Mouse (Mus musculus) neural tube, embryonic 13.5 days (tissue): Measurements from ENCODE around the gene Zcchc14. TPM values are rescaled to one million over a fixed set of nuclear protein-coding genes. Genes with fewer than 3 reads are reported as not detected.

Experiments
- ATAC-seq: fragments of 200-750 bp; cut with Nextera tagmentation; 2 replicates; pipeline ENCODE4 v1.8.0; 2017; ENCODE audit warnings: low read depth, mild to moderate bottlenecking, moderate TSS enrichment, moderate library complexity
- H3K27ac ChIP-seq: fragments of 300-500 bp; sonication (generic); replicated peaks from 2 replicates; pipeline ENCODE4 v1.5.1; 2015; ENCODE audit warnings: moderate library complexity, mild to moderate bottlenecking, inconsistent platforms
- H3K27me3 ChIP-seq: fragments of 300-500 bp; sonication (generic); 2 replicates; pipeline ENCODE4 v1.6.1; 2015; ENCODE audit warnings: mild to moderate bottlenecking, inconsistent platforms
- H3K36me3 ChIP-seq: fragments of 300-500 bp; sonication (generic); 2 replicates; pipeline ENCODE4 v1.6.1; 2015; ENCODE audit warnings: mild to moderate bottlenecking, inconsistent platforms
- H3K4me1 ChIP-seq: fragments of 300-500 bp; sonication (generic); replicated peaks from 2 replicates; pipeline ENCODE4 v1.6.1; 2015; ENCODE audit warnings: inconsistent platforms
- H3K4me2 ChIP-seq: fragments of 300-500 bp; sonication (generic); 2 replicates; pipeline ENCODE4 v1.6.1; 2015; ENCODE audit warnings: inconsistent platforms, mild to moderate bottlenecking, moderate library complexity
- H3K4me3 ChIP-seq: fragments of 300-500 bp; sonication (generic); 2 replicates; pipeline ENCODE4 v1.5.1; 2015; ENCODE audit warnings: mild to moderate bottlenecking, inconsistent platforms
- H3K9ac ChIP-seq: fragments of 300-500 bp; sonication (generic); 2 replicates; pipeline ENCODE4 v1.6.1; 2015; ENCODE audit warnings: moderate library complexity, mild to moderate bottlenecking, inconsistent platforms
- H3K9me3 ChIP-seq: fragments of 300-500 bp; sonication (generic); 2 replicates; pipeline ENCODE4 v1.6.1; 2016; ENCODE audit warnings: inconsistent platforms
- WGBS: fragments of 180-500 bp; shearing (Covaris S2); methylation state at CpG from one replicate; pipeline ENCODE4 v1.1.7; 2015; 5-methylcytosine and 5-hydroxymethylcytosine counted together
- polyA plus RNA-seq: library from polyadenylated mRNA; unstranded; fragments of >200 nt; fragmentation: Nextera tagmentation; extraction: Ambion mirVana; gene quantifications from 2 replicates; pipeline ENCODE4 v1.2.1, GENCODE M21; 2015

Zcchc14 gene
- polyA plus RNA-seq, 1 experiment from 2014 or later: 22.2 TPM

DNA sequence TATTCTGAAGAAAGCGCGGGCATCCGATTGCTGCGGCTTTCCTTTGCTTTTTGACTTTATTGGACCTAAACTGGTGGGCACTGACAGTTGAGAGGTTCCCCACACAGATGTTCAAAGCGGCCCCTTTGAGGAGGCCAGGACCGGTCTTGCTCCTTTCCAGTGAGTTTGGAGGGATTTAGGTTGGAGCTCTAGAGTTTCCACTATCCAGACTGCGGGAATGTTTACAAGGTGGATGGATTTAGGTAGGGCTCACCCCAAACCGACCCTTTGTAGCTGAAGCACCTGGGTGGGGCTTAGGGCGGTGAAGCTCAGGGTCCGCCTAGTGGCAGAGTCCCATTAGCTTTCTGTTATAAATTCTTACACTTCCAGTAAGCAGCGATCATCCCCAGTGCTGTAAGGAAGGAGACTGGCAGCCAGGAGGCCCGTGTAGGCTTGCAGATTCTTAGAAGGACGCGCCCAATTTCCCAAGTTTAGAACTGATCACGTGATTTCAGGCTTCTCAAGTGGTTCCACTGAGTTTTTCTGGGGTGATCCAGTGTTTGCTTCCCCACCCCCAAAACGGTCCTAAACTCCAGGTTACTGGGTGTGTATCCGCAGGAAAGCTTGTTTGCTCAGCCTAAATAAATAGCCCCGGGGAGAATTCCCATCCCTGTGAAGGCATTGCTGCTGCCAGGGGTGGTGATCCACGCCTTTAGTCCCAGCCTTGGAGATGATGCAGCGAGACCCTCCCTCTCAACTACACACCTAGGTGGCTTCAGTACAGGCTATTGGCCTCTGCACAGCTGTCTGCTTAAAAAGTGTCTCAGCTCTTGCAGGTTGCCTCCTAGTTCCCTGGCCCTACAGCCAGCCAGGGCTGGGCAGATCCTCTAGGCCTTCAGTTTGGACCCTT, 61.3 kb downstream of the Zcchc14 start:
- 15% methylated on average over 20 of the region's 20 CpGs for WGBS

DNA sequence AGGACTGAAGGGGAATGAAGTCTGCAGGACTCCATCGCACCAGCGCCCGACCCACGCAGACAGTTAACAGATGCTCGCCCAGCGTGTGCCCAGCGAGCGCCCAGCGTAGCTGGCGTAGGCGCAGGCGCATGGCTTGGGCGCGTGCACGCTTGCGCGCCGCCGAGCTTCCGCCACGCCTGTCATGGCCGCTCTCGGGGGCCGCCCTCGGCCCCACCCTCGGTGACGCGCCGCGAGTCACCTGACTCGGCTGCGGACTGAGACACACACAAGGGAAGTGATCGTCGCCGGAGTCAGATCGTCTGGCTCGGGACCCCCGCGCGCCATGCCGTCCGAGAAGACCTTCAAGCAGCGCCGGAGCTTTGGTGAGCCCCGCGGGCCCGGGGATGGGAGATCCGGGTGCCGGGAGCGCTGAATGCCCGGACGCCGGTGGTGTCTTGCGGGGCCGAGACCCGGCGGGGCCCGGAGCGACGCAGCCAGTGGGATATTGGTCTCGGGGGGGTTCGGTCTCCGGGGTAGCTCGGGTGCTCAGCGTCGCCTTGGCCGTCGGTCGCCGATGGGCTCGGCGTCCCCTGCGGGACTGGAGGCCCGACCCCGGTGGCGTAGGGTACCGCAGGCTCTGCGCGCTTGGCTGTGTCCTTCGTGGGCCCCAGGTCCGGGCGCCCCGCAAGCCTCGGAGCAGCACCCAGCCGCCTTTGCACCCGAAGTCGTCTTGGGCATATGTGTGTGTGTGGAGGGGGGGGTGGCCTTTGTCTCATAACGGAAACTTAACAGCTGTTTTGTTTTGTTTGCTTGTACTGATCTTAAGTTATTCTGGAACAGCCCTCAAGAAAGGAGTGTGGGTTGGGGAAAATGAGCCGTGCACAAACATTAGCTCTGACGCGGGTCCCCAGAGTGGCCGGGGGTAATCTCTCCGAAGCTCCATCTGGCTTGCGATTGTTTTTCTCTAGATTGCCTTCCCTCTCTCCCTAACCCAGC, 62.2 kb downstream of the Zcchc14 start, which contains the start of gene Map1lc3b:
Gene Map1lc3b (plus strand): TSS at position 159 of the 975 bp plus-strand sequence.
- H3K27ac ChIP-seq: peak within 1 kb of the TSS; percentile 88
- peaks cover 23% of the 10 kb centered on the region for H3K36me3 ChIP-seq
- H3K4me2 ChIP-seq: peak within 1 kb of the TSS; percentile 95
- peak; percentile 84 for ATAC-seq
- H3K4me1 ChIP-seq: peaks cover 40% of the 10 kb centered on the region
- WGBS: under 1% methylated on average over 94 of the region's 94 CpGs
- no peaks in the 10 kb centered on the region for H3K9me3 ChIP-seq
- peak within 1 kb of the TSS; percentile 96 for H3K9ac ChIP-seq
- H3K27me3 ChIP-seq: no peaks in the 10 kb centered on the region
- peak within 1 kb of the TSS; percentile 97 for H3K4me3 ChIP-seq

More for the DNA sequence above, 61.3 kb downstream of the Zcchc14 start:
- Histone ChIP-seq H3K9ac (peak overlapping the region; percentile 96), H3K36me3 (peaks cover 32% of the 10 kb centered on the region), H3K4me2 (peak overlapping the region; percentile 95), H3K4me3 (peak overlapping the region; percentile 97), H3K27ac (peak overlapping the region; percentile 88), H3K9me3 (no peaks in the 10 kb centered on the region), H3K4me1 (peaks cover 34% of the 10 kb centered on the region), H3K27me3 (no peaks in the 10 kb centered on the region)
- peak; percentile 20; the same call in 1 of the 2 replicates for ATAC-seq

DNA sequence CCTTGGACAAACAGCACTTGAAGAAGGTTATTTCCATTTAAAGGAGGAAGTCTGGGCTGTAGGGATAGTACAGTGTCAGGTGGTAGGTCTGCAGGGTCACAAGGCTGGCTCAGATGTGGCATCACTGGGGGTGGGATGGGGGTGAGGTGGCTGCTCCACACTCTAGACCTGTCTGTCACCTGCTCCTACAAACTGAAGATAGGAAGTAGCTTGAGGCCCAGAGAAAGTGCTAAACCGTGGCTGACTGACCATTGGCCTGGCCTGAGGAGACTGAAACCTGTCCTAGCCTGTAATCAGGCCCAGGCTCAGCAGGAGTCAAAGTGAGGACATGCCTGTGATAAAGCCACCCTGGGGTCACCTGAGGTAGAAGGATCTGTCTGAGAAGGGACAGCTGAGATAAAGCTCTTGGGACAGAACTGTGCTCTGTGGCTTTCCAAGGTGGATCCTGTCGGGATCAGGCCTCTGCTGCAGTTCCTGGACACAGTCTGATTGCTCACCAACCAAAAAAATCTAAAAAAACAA, 63.4 kb downstream of the Zcchc14 start:
- H3K4me2 ChIP-seq: peak overlapping the region; percentile 95
- no peaks in the 10 kb centered on the region for H3K27me3 ChIP-seq
- H3K9ac ChIP-seq: 0 out of 2 replicates have a peak overlapping the region, but pooled peaks have one; percentile 96
- no peak for ATAC-seq
- H3K27ac ChIP-seq: peak overlapping the region; percentile 88; the same call in 1 of the 2 replicates
- peak overlapping the region; percentile 97; the same call in 1 of the 2 replicates for H3K4me3 ChIP-seq
- 46% methylated on average over 2 of the region's 2 CpGs for WGBS
- peaks cover 45% of the 10 kb centered on the region for H3K4me1 ChIP-seq
- H3K9me3 ChIP-seq: no peaks in the 10 kb centered on the region
- H3K36me3 ChIP-seq: peaks cover 12% of the 10 kb centered on the region

DNA sequence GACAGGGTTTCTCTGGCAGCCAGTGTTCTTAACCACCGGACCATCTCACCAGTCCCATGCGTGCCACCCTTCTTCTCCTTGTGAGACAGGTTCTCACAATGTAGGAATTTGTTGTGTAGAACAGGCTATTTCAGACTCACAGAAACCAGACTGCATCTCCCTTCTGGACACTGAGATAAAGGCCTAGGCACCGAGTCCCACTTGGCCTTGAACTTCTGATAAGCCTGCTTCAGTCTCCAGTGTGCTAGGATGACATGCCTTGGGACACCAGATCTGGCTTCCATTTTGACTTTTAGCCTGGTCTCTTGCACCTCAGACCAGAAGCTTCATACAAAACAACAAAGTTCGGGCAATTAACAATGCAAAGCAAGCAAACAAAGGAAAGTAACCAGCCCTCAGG, 64.0 kb downstream of the Zcchc14 start:
- Histone ChIP-seq H3K4me1 (peaks cover 45% of the 10 kb centered on the region), H3K27ac (no peak overlapping the region), H3K9me3 (no peaks in the 10 kb centered on the region), H3K4me3 (no peak overlapping the region), H3K27me3 (peaks cover 2% of the 10 kb centered on the region), H3K36me3 (peaks cover 6% of the 10 kb centered on the region), H3K4me2 (no peak overlapping the region), H3K9ac (no peak overlapping the region)
- WGBS: 88% methylated on average over 4 of the region's 4 CpGs
- ATAC-seq: no peak

DNA sequence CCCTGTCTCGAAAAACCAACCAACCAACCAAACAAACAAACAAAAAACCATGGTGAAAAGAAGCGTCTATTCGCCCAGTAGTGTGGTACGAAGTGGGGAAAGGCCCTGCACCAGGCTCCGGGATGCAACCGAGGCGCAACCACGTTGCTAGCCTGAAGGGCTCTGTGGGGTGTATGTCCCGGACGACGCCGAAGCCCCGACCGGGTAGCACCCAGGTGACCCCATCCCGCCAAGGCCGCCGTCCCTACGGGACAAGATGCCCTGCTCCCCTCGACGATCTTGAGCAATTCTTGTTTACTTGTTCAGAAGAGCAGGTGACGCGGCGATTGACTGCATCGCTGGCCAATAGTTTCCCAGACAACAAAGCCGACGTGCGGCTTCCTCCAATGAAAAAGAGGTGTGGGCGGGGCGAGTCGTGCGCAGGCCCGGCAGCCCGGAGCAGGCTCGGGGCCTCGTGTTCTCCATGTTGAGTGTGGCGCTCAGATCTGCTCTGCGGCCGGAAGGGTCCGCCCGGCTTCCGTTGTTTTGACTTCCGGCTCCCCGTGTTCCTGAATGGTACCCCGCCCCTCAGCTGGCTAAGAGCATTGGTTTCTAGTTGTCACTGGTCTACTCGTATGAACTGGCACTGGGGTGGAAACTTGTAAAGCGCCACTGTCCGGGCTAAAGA, 67.4 kb downstream of the Zcchc14 start:
- ATAC-seq: peak; percentile 95
- Histone ChIP-seq H3K27ac (peak overlapping the region; percentile 34; the same call in 1 of the 2 replicates), H3K9ac (peak overlapping the region; percentile 75), H3K27me3 (peaks cover 4% of the 10 kb centered on the region), H3K4me2 (peak overlapping the region; percentile 62), H3K36me3 (no peaks in the 10 kb centered on the region), H3K4me1 (peaks cover 17% of the 10 kb centered on the region), H3K9me3 (no peaks in the 10 kb centered on the region), H3K4me3 (peak overlapping the region; percentile 60)
- 1% methylated on average over 47 of the region's 47 CpGs for WGBS

DNA sequence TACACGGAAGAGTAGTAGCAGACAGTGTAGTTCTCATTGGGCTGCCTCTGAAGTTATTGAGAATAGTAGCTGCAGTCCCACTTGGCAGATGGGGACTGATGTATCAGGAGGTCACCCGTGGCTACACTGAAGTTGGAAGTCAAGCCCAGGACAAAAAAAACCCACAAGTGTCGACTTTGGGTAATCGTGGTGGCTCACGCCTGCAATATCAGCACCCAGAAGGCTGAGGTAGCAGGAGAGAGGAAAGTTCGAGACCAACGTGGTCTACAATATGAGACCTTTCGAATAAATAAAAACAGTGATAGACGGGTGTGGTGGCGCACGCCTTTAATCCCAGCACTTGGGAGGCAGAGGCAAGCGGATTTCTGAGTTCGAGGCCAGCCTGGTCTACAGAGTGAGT, 68.0 kb downstream of the Zcchc14 start:
- Histone ChIP-seq H3K9ac (peak overlapping the region; percentile 75), H3K27me3 (peaks cover 4% of the 10 kb centered on the region), H3K4me3 (peak overlapping the region; percentile 60), H3K36me3 (no peaks in the 10 kb centered on the region), H3K9me3 (no peaks in the 10 kb centered on the region), H3K27ac (0 out of 2 replicates have a peak overlapping the region, but pooled peaks have one; percentile 34), H3K4me2 (peak overlapping the region; percentile 62), H3K4me1 (peaks cover 15% of the 10 kb centered on the region)
- WGBS: 45% methylated on average over 13 of the region's 13 CpGs
- no peak for ATAC-seq

DNA sequence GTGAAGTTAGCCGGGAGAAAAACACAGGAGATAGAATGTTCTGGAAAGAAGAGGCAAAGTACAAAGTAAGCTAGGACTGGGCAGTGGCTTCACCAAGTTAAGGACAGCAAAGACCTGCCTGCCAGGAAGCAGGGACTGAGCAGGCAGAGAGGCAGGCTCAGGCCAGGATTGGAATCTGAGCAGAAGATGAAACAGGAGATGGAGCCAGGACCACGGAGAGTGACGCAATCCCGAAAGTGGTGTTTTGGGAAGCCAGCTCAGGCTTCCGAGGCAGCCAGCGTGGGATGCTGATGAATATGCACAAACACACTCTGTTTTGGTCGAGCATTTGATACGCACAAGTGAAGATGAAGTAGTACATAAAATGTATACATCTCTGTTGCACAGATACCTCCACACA, 69.0 kb downstream of the Zcchc14 start:
- H3K9ac ChIP-seq: no peak overlapping the region
- H3K27me3 ChIP-seq: peaks cover 4% of the 10 kb centered on the region
- ATAC-seq: no peak
- no peaks in the 10 kb centered on the region for H3K36me3 ChIP-seq
- H3K27ac ChIP-seq: no peak overlapping the region
- 64% methylated on average over 8 of the region's 8 CpGs for WGBS
- H3K4me3 ChIP-seq: no peak overlapping the region
- no peak overlapping the region for H3K4me2 ChIP-seq
- no peaks in the 10 kb centered on the region for H3K9me3 ChIP-seq
- H3K4me1 ChIP-seq: peaks cover 11% of the 10 kb centered on the region

DNA sequence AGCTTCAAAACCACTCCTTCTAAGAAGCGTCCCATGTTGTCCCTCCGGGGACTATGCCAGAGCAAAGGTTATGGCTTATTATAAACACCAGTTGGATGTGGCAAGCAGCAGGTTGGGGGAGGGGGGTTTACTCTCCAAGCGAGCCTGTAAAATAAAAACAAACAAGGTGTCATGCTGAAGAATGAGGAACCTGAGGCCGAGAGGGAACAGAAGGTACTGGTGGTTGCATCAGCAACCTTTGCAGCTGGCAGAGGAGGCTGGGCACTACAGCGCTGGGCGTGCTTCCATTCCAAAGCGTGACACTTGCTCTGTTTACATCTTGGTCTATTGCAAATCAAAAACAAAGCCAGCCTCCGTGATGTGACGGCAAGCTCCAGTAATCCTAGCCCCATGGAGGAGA, 72.2 kb downstream of the Zcchc14 start:
- WGBS: 40% methylated on average over 9 of the region's 9 CpGs
- H3K4me2 ChIP-seq: no peak overlapping the region
- H3K4me1 ChIP-seq: peaks cover 30% of the 10 kb centered on the region
- no peak overlapping the region for H3K9ac ChIP-seq
- ATAC-seq: no peak
- no peak overlapping the region for H3K27ac ChIP-seq
- H3K27me3 ChIP-seq: peaks cover 4% of the 10 kb centered on the region
- no peaks in the 10 kb centered on the region for H3K36me3 ChIP-seq
- H3K4me3 ChIP-seq: no peak overlapping the region
- no peaks in the 10 kb centered on the region for H3K9me3 ChIP-seq

DNA sequence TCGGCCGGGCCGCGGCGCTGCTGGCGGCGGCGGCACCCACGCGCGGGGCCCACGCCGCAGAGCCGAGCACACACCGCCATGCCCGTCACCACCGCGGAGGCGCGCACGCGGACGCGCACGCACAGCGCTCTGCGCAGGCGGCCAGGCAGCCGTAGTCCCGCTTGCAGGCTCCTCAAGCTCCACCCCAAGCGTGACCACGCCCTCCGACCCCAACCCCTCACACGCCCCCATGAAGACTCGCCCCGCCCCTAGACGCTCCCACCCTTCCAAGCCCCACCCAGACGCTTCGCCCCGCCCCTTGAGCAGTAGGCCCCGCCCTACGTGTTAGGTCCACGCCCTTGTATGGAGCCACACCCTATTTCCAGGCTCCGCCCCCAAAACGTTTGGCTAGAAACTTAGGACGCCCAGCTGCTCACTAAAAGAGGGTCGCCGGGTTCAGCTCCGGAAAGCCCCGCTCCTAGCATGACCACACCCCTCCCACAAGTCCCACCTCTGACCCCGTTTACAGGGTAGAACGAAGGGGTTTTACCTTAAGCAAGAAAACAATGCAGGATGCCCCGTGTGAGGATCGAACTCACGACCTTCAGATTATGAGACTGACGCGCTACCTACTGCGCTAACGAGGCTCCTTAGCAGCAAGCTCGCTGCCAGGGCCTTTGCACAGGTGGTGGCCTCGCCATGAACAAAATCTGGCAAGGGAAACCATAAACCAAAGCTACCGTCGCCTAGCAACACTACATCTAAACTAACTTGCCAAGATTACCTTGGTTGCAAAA, 73.8 kb downstream of the Zcchc14 start, which contains the start of gene Fbxo31:
Gene Fbxo31 (minus strand): TSS at position 131 of the 776 bp plus-strand sequence.
- no peaks in the 10 kb centered on the region for H3K36me3 ChIP-seq
- 2% methylated on average over 28 of the region's 63 CpGs for WGBS
- H3K9me3 ChIP-seq: no peaks in the 10 kb centered on the region
- peak; percentile 95 for ATAC-seq
- peak within 1 kb of the TSS; percentile 88 for H3K4me2 ChIP-seq
- H3K4me1 ChIP-seq: peaks cover 37% of the 10 kb centered on the region
- peak within 1 kb of the TSS; percentile 93 for H3K9ac ChIP-seq
- H3K4me3 ChIP-seq: peak within 1 kb of the TSS; percentile 92
- H3K27ac ChIP-seq: peak within 1 kb of the TSS; percentile 77
- peaks cover 3% of the 10 kb centered on the region for H3K27me3 ChIP-seq

DNA sequence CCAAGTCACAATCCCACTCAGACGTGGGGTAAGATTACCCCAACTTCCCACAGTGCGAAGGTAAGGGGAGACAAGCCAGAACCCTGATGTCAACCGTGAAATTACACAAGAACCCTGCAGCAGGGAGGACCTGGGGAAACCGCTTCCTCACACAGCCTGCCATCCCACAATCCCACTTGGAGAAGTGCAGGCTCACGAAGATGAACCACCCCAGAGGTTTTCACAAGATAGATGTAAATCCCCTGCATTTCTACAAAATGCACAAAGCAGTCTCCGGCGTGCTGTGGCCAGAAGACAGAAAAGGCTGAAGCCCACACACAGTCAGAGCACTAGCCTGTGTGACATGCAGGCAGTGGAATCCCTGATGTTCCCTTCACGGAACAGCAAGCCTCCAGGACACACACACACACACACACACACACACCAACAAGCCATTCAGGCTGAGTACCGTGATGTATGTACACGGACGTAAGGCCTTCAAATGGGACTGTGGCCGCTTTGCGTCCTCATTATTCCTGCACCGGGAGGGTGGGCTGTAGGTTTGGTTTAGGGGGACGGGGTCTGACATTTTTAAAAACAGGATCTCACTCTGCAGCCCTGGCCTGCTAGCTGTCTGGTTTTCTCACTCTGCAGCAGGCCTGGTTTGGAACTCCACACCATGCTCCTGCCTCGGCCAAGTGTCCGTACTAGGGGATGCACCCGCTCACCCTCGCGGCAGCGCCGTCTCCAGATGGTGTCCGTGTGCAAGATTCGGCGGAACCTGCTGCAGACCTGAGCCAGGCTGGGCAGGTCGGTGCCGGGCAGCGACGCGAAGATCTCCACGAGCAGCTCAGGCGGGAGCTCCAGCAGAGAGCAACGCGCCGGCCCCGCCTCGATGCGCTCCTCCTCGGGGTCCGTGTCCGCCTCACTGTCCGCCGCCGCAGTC, 74.7 kb downstream of the Zcchc14 start:
- peak overlapping the region; percentile 93 for H3K9ac ChIP-seq
- H3K4me2 ChIP-seq: peak overlapping the region; percentile 88
- peak overlapping the region; percentile 92 for H3K4me3 ChIP-seq
- no peaks in the 10 kb centered on the region; the same call in 1 of the 2 replicates for H3K27me3 ChIP-seq
- ATAC-seq: peak; percentile 64
- peak overlapping the region; percentile 77 for H3K27ac ChIP-seq
- WGBS: 2% methylated on average over 31 of the region's 44 CpGs
- no peaks in the 10 kb centered on the region for H3K36me3 ChIP-seq
- H3K9me3 ChIP-seq: no peaks in the 10 kb centered on the region
- peaks cover 42% of the 10 kb centered on the region for H3K4me1 ChIP-seq
